8 mouse cellular contexts compared by ENCODE assay signal in the genomic region with DNA sequence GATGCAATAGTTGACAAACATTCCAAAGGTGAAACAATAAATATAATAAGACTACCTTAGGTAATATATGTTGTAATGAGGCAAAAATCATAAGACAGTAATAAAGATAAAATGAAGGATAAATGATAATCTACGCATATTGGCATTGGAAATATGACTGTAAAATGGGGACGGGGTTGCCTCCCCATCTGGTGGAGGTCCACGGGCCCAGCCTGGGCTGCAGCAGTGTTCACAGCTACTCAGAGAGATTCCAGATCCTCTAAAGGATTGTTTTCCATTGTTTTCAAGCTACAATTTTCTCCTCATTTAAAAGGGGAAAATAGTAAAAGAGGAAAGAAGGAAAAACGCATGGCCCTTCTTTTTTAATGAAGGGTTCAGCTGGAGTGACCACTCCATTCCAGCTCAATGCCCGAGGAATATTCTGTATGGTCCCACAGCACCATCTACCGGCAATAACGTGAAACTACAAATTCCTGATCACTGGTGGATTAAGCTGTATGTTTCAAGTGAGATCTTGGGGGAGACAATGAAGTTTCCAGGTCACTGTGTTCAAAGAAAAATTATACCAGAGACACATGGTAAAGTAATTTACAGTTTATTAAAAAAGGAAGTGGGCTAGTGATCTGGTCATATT. TPM values are rescaled to one million over a fixed set of nuclear protein-coding genes. Genes with fewer than 3 reads are reported as not detected.
DNase-seq lines count a peak whose midpoint lies in the region; ATAC-seq and TF ChIP-seq lines count a peak whose summit lies in the region.

No protein-coding gene starts in this region.

- DNase-seq in gastrocnemius, adult 18-20 months (ENCODE audit: low spot score): peak; percentile 51
- DNase-seq in gastrocnemius, postnatal 14 days: no peak
- DNase-seq in MEL (ENCODE audit: low read depth, low spot score): peak; percentile 78
- peak; percentile 15 to 25 for DNase-seq in cerebellum, adult 2 months
- peak; percentile 80 for DNase-seq in forebrain, postnatal 0 days
- DNase-seq in limb, embryonic 14.5 days (ENCODE audit: low spot score): peak; percentile 60

- H3K27ac ChIP-seq in MEL (ENCODE audit: control insufficient read depth, low read depth, low read length): no peak overlapping the region; the same call in 1 of the 2 replicates
- H3K27ac ChIP-seq in cerebellum, adult 2 months (ENCODE audit: insufficient read depth, low read length): no peak overlapping the region
- H3K27ac ChIP-seq in forebrain, postnatal 0 days (ENCODE audit: low read depth, low read length): no peak overlapping the region
- no peak overlapping the region for H3K27ac ChIP-seq in kidney, embryonic 14.5 days (ENCODE audit: low read depth, low read length)
- no peak overlapping the region for H3K27ac ChIP-seq in limb, embryonic 14.5 days (replicated peaks; ENCODE audit: low read depth, low read length)
- H3K27ac ChIP-seq in neural tube, embryonic 14.5 days (ENCODE audit: low read depth, low read length): no peak overlapping the region

- no peak; the same call in 1 of the 2 replicates for ATAC-seq in forebrain, postnatal 0 days
- ATAC-seq in kidney, embryonic 14.5 days (ENCODE audit: low FRiP score, low TSS enrichment): peak; percentile 72; the same call in 1 of the 2 replicates
- ATAC-seq in limb, embryonic 14.5 days (ENCODE audit: low FRiP score, low read depth): no peak
- peak; percentile 72 for ATAC-seq in neural tube, embryonic 14.5 days (ENCODE audit: low read depth)

- TF ChIP-seq POLR2A in MEL (IDR thresholded peaks at IDR 0.05; ENCODE audit: control insufficient read depth in 1 of 2, insufficient read depth in 1 of 2, low read depth in 1 of 2, low read length in 2 of 2, poor library complexity in 1 of 2): no peak
- no peak for TF ChIP-seq POLR2A in cerebellum, adult 2 months (IDR thresholded peaks at IDR 0.05; ENCODE audit: borderline replicate concordance, insufficient read depth, low read length)
- TF ChIP-seq POLR2A in limb, embryonic 14.5 days (IDR thresholded peaks at IDR 0.05; ENCODE audit: borderline replicate concordance, extremely low read depth, insufficient read depth, insufficient read length): no peak

- H3K27me3 ChIP-seq in MEL (ENCODE audit: control insufficient read depth in 1 of 2, insufficient read depth in 2 of 2, low read length in 2 of 2): no peaks in the 10 kb centered on the region
- no peaks in the 10 kb centered on the region for H3K27me3 ChIP-seq in cerebellum, adult 2 months (ENCODE audit: control insufficient read depth, insufficient read depth, low read length)
- H3K27me3 ChIP-seq in forebrain, postnatal 0 days (ENCODE audit: insufficient read depth, low read length): no peaks in the 10 kb centered on the region
- no peaks in the 10 kb centered on the region for H3K27me3 ChIP-seq in kidney, embryonic 14.5 days (ENCODE audit: control insufficient read depth, insufficient read depth, low read length)
- H3K27me3 ChIP-seq in limb, embryonic 14.5 days (ENCODE audit: control insufficient read depth, insufficient read depth, low read length): no peaks in the 10 kb centered on the region
- H3K27me3 ChIP-seq in neural tube, embryonic 14.5 days (ENCODE audit: control insufficient read depth, insufficient read depth, low read length): no peaks in the 10 kb centered on the region

- TF ChIP-seq EP300 in MEL (IDR thresholded peaks at IDR 0.05; ENCODE audit: low read depth in 1 of 2, low read length in 2 of 2): peak in 1 of 2 experiments; percentile 10; a peak in 1 of 4 replicates

- intact Hi-C loops in gastrocnemius, postnatal 14 days (cut with DNase I; ENCODE audit: low total_unique reads): no loop called here

- no peak overlapping the region for H3K4me2 ChIP-seq in forebrain, postnatal 0 days (ENCODE audit: low read depth)
- H3K4me2 ChIP-seq in kidney, embryonic 14.5 days (replicated peaks; ENCODE audit: low read depth, low read length): no peak overlapping the region
- no peak overlapping the region for H3K4me2 ChIP-seq in limb, embryonic 14.5 days (replicated peaks; ENCODE audit: low read depth, low read length, severe bottlenecking)
- H3K4me2 ChIP-seq in neural tube, embryonic 14.5 days (ENCODE audit: low read depth, low read length): no peak overlapping the region

- TF ChIP-seq CTCF in MEL (IDR thresholded peaks at IDR 0.05 in 2 of 3, conservative IDR thresholded peaks at IDR 0.05 in 1 of 3; ENCODE audit: control insufficient read depth in 1 of 3, insufficient read depth in 1 of 3, low read depth in 2 of 3, low read length in 3 of 3, poor library complexity in 1 of 3, severe bottlenecking in 1 of 3): peak; percentile 67 to 94 (median 88)
- peak; percentile 65; the same call in 1 of the 2 replicates for TF ChIP-seq CTCF in cerebellum, adult 2 months (IDR thresholded peaks at IDR 0.05; ENCODE audit: borderline replicate concordance, insufficient read depth, low read depth, low read length)
- TF ChIP-seq CTCF in forebrain, postnatal 0 days (IDR thresholded peaks at IDR 0.05; ENCODE audit: low read depth): peak; percentile 89

- no peaks in the 10 kb centered on the region for H3K79me2 ChIP-seq in MEL (ENCODE audit: control insufficient read depth, insufficient read depth, low read length, poor library complexity)

- H3K4me1 ChIP-seq in MEL (ENCODE audit: control insufficient read depth in 1 of 2, insufficient read depth in 2 of 2, low read length in 2 of 2): peaks cover 24 to 26% of the 10 kb centered on the region in 2 experiments
- H3K4me1 ChIP-seq in cerebellum, adult 2 months (ENCODE audit: control insufficient read depth, insufficient read depth, low read length): no peaks in the 10 kb centered on the region
- no peaks in the 10 kb centered on the region for H3K4me1 ChIP-seq in forebrain, postnatal 0 days (ENCODE audit: insufficient read depth)
- no peaks in the 10 kb centered on the region for H3K4me1 ChIP-seq in kidney, embryonic 14.5 days (ENCODE audit: control insufficient read depth, insufficient read depth, low read length)
- H3K4me1 ChIP-seq in limb, embryonic 14.5 days (ENCODE audit: control insufficient read depth, insufficient read depth, low read length): no peaks in the 10 kb centered on the region
- no peaks in the 10 kb centered on the region for H3K4me1 ChIP-seq in neural tube, embryonic 14.5 days (ENCODE audit: control insufficient read depth, insufficient read depth, low read length)

- no peak overlapping the region; the same call in 1 of the 2 replicates for H3K9ac ChIP-seq in MEL (ENCODE audit: control insufficient read depth, low read depth, low read length, poor library complexity, severe bottlenecking)
- H3K9ac ChIP-seq in forebrain, postnatal 0 days: no peak overlapping the region
- no peak overlapping the region for H3K9ac ChIP-seq in kidney, embryonic 14.5 days (ENCODE audit: low read depth, low read length)
- H3K9ac ChIP-seq in limb, embryonic 14.5 days (ENCODE audit: low read depth, low read length, severe bottlenecking): no peak overlapping the region
- H3K9ac ChIP-seq in neural tube, embryonic 14.5 days (replicated peaks; ENCODE audit: low read depth, low read length): no peak overlapping the region

- peaks cover 0 to 29% of the 10 kb centered on the region in 2 experiments; a peak in 2 of 4 replicates for H3K36me3 ChIP-seq in MEL (ENCODE audit: control insufficient read depth in 1 of 2, insufficient read depth in 2 of 2, low read length in 2 of 2)
- no peaks in the 10 kb centered on the region for H3K36me3 ChIP-seq in forebrain, postnatal 0 days (ENCODE audit: insufficient read depth)
- H3K36me3 ChIP-seq in kidney, embryonic 14.5 days (ENCODE audit: control insufficient read depth, insufficient read depth, low read length): no peaks in the 10 kb centered on the region
- no peaks in the 10 kb centered on the region for H3K36me3 ChIP-seq in limb, embryonic 14.5 days (ENCODE audit: control insufficient read depth, insufficient read depth, low read length)
- H3K36me3 ChIP-seq in neural tube, embryonic 14.5 days (ENCODE audit: control insufficient read depth, insufficient read depth, low read length): no peaks in the 10 kb centered on the region

- H3K4me3 ChIP-seq in MEL (ENCODE audit: control insufficient read depth in 1 of 2, insufficient read depth in 1 of 2, low read depth in 2 of 2, low read length in 2 of 2): no peak overlapping the region
- no peak overlapping the region for H3K4me3 ChIP-seq in cerebellum, adult 2 months (replicated peaks; ENCODE audit: insufficient read depth, low read depth, low read length)
- H3K4me3 ChIP-seq in forebrain, postnatal 0 days (ENCODE audit: low read depth, low read length): no peak overlapping the region
- no peak overlapping the region for H3K4me3 ChIP-seq in kidney, embryonic 14.5 days (ENCODE audit: low read length)
- H3K4me3 ChIP-seq in limb, embryonic 14.5 days (replicated peaks; ENCODE audit: low read length): no peak overlapping the region
- H3K4me3 ChIP-seq in neural tube, embryonic 14.5 days (ENCODE audit: low read depth, low read length): no peak overlapping the region

- 38% methylated on average over 7 of the region's 7 CpGs for WGBS in cerebellum, adult 2 months
- 37% methylated on average over 7 of the region's 7 CpGs for WGBS in forebrain, postnatal 0 days
- WGBS in kidney, embryonic 14.5 days: 38% methylated on average over 7 of the region's 7 CpGs
- 34% methylated on average over 7 of the region's 7 CpGs for WGBS in limb, embryonic 14.5 days
- whole genome bisulfite sequencing in neural tube, embryonic 14.5 days: 38% methylated on average over 7 of the region's 7 CpGs

- no peaks in the 10 kb centered on the region for H3K9me3 ChIP-seq in MEL (replicated peaks; ENCODE audit: insufficient read depth, low read length)
- H3K9me3 ChIP-seq in forebrain, postnatal 0 days (ENCODE audit: low read length): no peaks in the 10 kb centered on the region
- no peaks in the 10 kb centered on the region for H3K9me3 ChIP-seq in kidney, embryonic 14.5 days (ENCODE audit: control insufficient read depth, low read length)
- no peaks in the 10 kb centered on the region for H3K9me3 ChIP-seq in limb, embryonic 14.5 days (ENCODE audit: control insufficient read depth, low read length)
- no peaks in the 10 kb centered on the region for H3K9me3 ChIP-seq in neural tube, embryonic 14.5 days (ENCODE audit: control insufficient read depth, low read length)

- TF ChIP-seq RAD21 in MEL (IDR thresholded peaks at IDR 0.05; ENCODE audit: low read depth, low read length): peak; percentile 98

RNA-seq across cellular contexts. Expression of gene Cd55b, which starts 50.8 kb away (rescaled TPM):
- total RNA-seq in gastrocnemius, adult 18-20 months (2021): under 1 TPM; 0.81 to 0.89 TPM
- under 1 TPM; 0.42 to 0.66 TPM for total RNA-seq in gastrocnemius, postnatal 14 days (2021)
- total RNA-seq in MEL (2012; rRNA removed): not detected in 2 replicates
- polyA plus RNA-seq in MEL (2012; ENCODE audit: insufficient read depth in 1 of 2, insufficient read length in 2 of 2, low read depth in 1 of 2, low replicate concordance in 2 of 2, missing spikeins in 1 of 2): not detected
- not detected in 2 replicates for polyA plus RNA-seq in cerebellum, adult 2 months (2012; rRNA removed)
- not detected in 2 replicates for total RNA-seq in forebrain, postnatal 0 days (2014; rRNA removed)
- not detected in 2 replicates for polyA plus RNA-seq in forebrain, postnatal 0 days (2015; fragmentation: Nextera tagmentation; extraction: Ambion mirVana)
- polyA plus RNA-seq in kidney, embryonic 14.5 days (2014; fragmentation: Nextera tagmentation; extraction: Ambion mirVana): not detected in 2 replicates
- polyA plus RNA-seq in limb, embryonic 14.5 days (2012; rRNA removed): not detected in 2 replicates
- not detected in 2 replicates for polyA plus RNA-seq in limb, embryonic 14.5 days (2014; fragmentation: Nextera tagmentation; extraction: Ambion mirVana)
- not detected in 2 replicates for polyA plus RNA-seq in neural tube, embryonic 14.5 days (2014; fragmentation: Nextera tagmentation; extraction: Ambion mirVana)

Comparison
In these comparisons a context has a peak if more than half of its experiments do, and no peak if none do; other contexts are left out.
1. ATAC-seq: peak in kidney, embryonic 14.5 days (single experiment) and neural tube, embryonic 14.5 days (single experiment); none in forebrain, postnatal 0 days (single experiment) and limb, embryonic 14.5 days (single experiment).
2. Peak in every context shown above with its lines, with median percentiles within 50 percentile points of each other: CTCF ChIP-seq.